Mouse (Mus musculus): ENCODE results near the gene Dgcr6. TPM values are rescaled to one million over a fixed set of nuclear protein-coding genes. Genes with fewer than 3 reads are reported as not detected.

Dgcr6 gene
- polyA plus RNA-seq, 2 experiments from 2014 or later: 15.6 to 19.7 TPM

Other genes with a start within 250 kb of the Dgcr6 start
- not detected for gene B830017H08Rik, start 219.7 kb upstream of the Dgcr6 start, polyA plus RNA-seq (2017; shearing (Covaris generic))
- gene Car15, start 214.5 kb upstream of the Dgcr6 start, polyA plus RNA-seq (2017; shearing (Covaris generic)): 1 to 10 TPM; 2.7 to 3.3 TPM
- gene Gm20518, start 161.2 kb upstream of the Dgcr6 start, polyA plus RNA-seq (2017; shearing (Covaris generic)): under 1 TPM in 1 of 2 experiments, not detected in 1; 0.15 TPM
- not detected for gene Tssk1, start 158.6 kb upstream of the Dgcr6 start, polyA plus RNA-seq (2017; shearing (Covaris generic))
- gene Dgcr2, start 154.3 kb upstream of the Dgcr6 start, polyA plus RNA-seq (2017; shearing (Covaris generic)): 10 to 100 TPM; 17.6 to 20.8 TPM
- gene Tssk2, start 154.2 kb upstream of the Dgcr6 start, polyA plus RNA-seq (2017; shearing (Covaris generic)): not detected
- 10 to 100 TPM; 24.1 to 40.2 TPM for gene Ess2, start 141.5 kb upstream of the Dgcr6 start, polyA plus RNA-seq (2017; shearing (Covaris generic))
- gene Gsc2, start 137.8 kb upstream of the Dgcr6 start, polyA plus RNA-seq (2017; shearing (Covaris generic)): not detected
- 10 to 100 TPM in 1 of 2 experiments, 1 to 10 TPM in 1; 6.3 to 13.1 TPM for gene Slc25a1, start 124.6 kb upstream of the Dgcr6 start, polyA plus RNA-seq (2017; shearing (Covaris generic))
- gene Vpreb2, start 72.4 kb upstream of the Dgcr6 start, polyA plus RNA-seq (2017; shearing (Covaris generic)): not detected
- 1 to 10 TPM; 2.9 to 4.2 TPM for gene Prodh, start 37.3 kb downstream of the Dgcr6 start, polyA plus RNA-seq (2017; shearing (Covaris generic))
- gene Rtn4r, start 74.8 kb downstream of the Dgcr6 start, polyA plus RNA-seq (2017; shearing (Covaris generic)): not detected
- not detected for gene Ccdc188, start 165.0 kb downstream of the Dgcr6 start, polyA plus RNA-seq (2017; shearing (Covaris generic))
- 1 to 10 TPM; 1.7 to 2.7 TPM for gene Zdhhc8, start 182.3 kb downstream of the Dgcr6 start, polyA plus RNA-seq (2017; shearing (Covaris generic))
- gene Trmt2a, start 195.8 kb downstream of the Dgcr6 start, polyA plus RNA-seq (2017; shearing (Covaris generic)): 10 to 100 TPM; 27.7 to 46.5 TPM
- gene Ranbp1, start 195.9 kb downstream of the Dgcr6 start, polyA plus RNA-seq (2017; shearing (Covaris generic)): 100 to 1,000 TPM; 186 to 213 TPM
- gene Gm49776, start 205.5 kb downstream of the Dgcr6 start, polyA plus RNA-seq (2017; shearing (Covaris generic)): not detected
- gene Dgcr8, start 236.4 kb downstream of the Dgcr6 start, polyA plus RNA-seq (2017; shearing (Covaris generic)): 10 to 100 TPM; 22.0 to 24.5 TPM

Measured in activated CD4-positive, CD25-positive, alpha-beta regulatory T cell, adult 4 months (primary cell).